Mouse (Mus musculus) heart, postnatal 25 days (tissue): Measurements from ENCODE around the gene BC030867. TPM values are rescaled to one million over a fixed set of nuclear protein-coding genes. Genes with fewer than 3 reads are reported as not detected.
A peak's percentile ranks its signal among the peaks of the same experiment; 100 is the strongest.

ENCODE experiments used
- DNase-seq: peaks from one replicate; pipeline ENCODE4 v3.0.0; 2022; ENCODE audit warnings: low spot score
- intact Hi-C: fragments of 180-260 bp; cut with DNase I; formaldehyde crosslinking; loops from one replicate; pipeline ENCODE4 v1.15.1; 2025
- microRNA-seq: library from miRNA; unstranded; fragments of <30 nt; microRNA quantifications from one replicate; pipeline ENCODE4 v1.2.0, GENCODE M21; 2022
- total RNA-seq, 2 experiments: library from RNA; stranded (reverse); gene quantifications; 2 replicates each; pipeline ENCODE4 v1.2.3; 2021

BC030867 gene
- total RNA-seq, 2 experiments from 2014 or later: 0.10 to 0.39 TPM

DNA sequence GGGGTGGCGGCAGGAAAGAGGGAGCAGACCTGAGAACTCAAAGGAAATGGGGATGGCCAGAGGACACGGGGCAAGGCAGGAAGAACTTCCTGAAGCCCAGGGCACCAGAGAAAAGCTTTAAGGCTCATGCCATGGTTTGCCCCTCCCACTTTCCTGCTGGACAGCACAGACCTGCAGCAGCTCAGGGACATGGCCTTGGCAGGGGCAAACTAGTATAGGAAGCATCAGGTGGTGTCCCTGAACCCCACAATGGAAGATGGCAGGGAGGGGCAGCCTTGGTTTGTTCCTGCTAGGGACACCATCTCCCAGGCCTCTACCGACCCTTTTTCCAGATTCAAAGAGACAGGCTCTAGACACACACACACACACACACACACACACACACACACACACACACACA lies 56.7 kb downstream of the BC030867 start:
- DNase-seq: no peak
- intact Hi-C loops: no loop called here

GRCm38 (mm10) chr11:102308104-102308503 lies 59.4 kb downstream of the BC030867 start:
- intact Hi-C loops: loop anchor here (2.0 kb wide), 1 partner anchor 123 kb away; the partner anchor contains the start of gene Grn
- no peak for DNase-seq

- DNase-seq: peak; percentile 94
- intact Hi-C loops: loop anchor here (1.0 to 2.0 kb wide), 2 partner anchors 102 to 122 kb away; partner anchors contain the start of gene Grn
Measured at GRCm38 (mm10) chr11:102308979-102309378, 60.3 kb downstream of the BC030867 start.

DNA sequence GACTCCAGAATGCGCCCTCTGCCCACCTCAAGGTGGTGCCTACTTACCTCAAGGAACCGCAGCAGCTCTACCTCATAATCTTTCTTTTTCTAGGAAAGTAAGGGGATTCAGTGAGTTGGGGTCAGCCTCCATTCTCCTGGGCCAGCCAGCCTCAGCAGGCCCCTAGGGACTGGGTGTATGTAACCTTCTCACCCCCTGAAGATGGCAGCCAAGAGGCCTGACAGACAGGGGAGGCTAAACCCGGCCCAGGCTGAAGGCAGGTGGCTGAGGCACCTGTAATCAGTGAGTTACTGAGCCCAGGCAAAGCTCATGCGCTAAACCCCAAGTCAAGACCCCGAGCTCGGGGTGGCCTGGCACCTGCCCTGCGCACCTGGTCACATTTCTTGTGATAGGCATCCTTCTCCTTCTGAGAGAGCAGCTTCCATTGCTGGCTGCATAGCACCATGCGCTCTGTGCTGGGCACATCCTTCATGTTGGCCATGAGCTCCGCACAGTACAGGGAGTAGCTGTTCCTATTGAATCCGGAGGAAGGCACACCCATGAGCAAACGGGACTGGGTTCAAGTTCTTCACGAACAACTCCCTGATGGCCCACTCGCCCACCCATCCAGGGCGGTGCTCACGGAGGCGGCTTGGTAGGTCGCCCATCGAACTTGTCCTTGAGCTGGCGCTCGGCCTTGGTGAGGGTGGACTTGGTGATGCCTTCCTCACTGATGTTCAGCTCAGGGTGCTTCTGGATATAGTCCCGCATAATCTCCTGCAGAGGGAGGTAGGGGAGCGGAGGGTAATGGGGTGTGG lies 61.3 kb downstream of the BC030867 start:
- intact Hi-C loops: loop anchor here (1.0 to 2.0 kb wide), 2 partner anchors 101 to 121 kb away; partner anchors contain the start of gene Grn

DNA sequence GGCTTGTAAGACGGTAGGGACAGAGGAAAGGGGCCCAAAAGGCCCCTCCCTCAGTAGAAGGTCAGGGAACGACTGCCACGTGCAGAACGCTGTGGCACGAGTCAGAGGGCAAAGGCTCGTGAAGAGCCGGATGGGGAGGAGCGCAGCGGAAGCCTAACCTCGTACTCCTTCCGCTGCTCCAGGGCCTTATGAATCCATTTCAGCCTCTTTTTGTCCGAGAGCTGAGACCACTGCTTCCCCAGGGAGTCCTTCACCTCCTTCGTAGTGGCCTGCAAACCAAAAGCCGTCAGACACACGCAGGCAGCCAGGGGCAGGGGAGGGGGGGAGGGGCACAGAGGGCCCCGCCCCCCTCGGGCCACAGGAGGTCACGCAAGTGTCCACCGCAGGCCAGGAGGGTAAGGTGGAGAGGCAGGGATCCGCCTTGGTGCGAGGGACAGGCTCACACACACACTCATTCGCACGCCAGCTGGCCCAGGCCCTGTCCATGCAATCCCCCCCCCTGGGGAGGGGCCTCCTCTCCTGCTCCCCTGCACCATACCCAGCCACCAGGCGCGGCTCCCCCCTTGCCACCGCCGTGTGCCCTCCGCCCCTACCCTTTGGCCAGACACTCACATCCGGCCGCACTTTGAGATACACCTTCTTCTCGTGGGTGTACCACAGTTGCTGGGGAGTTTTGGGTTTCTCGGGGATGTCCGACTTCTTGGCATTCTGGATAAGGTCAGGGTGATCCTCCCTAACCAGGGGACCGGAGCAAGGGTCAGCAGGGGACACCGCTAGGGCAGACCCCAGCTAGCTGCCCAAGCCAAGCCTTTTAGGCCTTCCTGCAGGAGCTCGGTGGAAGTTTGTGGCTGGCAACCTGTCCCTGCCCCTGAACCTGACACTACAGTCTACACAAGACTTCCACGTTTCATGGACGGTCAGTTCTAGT lies 62.4 kb downstream of the BC030867 start:
- intact Hi-C loops: no loop called here
- no peak for DNase-seq

More for the DNA sequence above, 61.3 kb downstream of the BC030867 start:
- DNase-seq: no peak

- no peak for DNase-seq
- intact Hi-C loops: no loop called here
Measured at GRCm38 (mm10) chr11:102311966-102312365, 63.3 kb downstream of the BC030867 start.

GRCm38 (mm10) chr11:102312586-102312985 lies 63.9 kb downstream of the BC030867 start:
- intact Hi-C loops: no loop called here
- no peak for DNase-seq

DNA sequence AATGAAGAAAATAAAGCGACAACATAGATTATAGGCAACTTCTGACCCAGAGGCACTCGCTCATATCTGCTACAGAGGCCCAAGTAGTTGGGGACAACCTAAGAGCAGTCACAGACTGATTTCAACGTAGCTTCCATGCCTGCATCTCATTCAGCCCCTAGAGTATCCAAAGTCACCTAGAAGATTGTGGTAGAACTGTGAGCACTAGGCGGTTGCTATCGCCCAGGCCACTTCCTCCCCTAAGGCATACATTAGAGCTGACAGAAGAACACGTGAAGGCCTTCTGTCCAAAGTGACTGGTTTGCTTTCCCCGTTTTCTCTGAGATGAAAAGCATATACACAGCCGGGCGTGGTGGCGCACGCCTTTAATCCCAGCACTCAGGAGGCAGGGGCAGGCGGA lies 65.6 kb downstream of the BC030867 start:
- intact Hi-C loops: no loop called here
- no peak for DNase-seq

Small RNA genes within 50 kb of the gene (microRNA-seq; reads per million reads assigned to microRNA genes)
- 6.1 reads per million, percentile 17 among the genes with 10 or more reads in this experiment for gene Mir8101

Other genes with a start within 250 kb of the BC030867 start
- gene Mpp3, start 220.4 kb upstream of the BC030867 start, total RNA-seq: 1 to 10 TPM; 1.9 to 2.1 TPM
- 10 to 100 TPM; 50.1 to 62.2 TPM for gene Cd300lg, start 207.4 kb upstream of the BC030867 start, total RNA-seq
- 1 to 10 TPM; 2.3 to 2.7 TPM for gene Mpp2, start 160.4 kb upstream of the BC030867 start, total RNA-seq
- not detected for gene Ppy, start 147.6 kb upstream of the BC030867 start, total RNA-seq
- gene Pyy, start 141.1 kb upstream of the BC030867 start, total RNA-seq: not detected
- not detected for gene Nags, start 103.4 kb upstream of the BC030867 start, total RNA-seq
- 10 to 100 TPM; 14.3 to 17.5 TPM for gene Tmem101, start 92.5 kb upstream of the BC030867 start, total RNA-seq
- 10 to 100 TPM; 46.6 to 51.5 TPM for gene Lsm12, start 63.6 kb upstream of the BC030867 start, total RNA-seq
- 10 to 100 TPM; 40.3 to 41.8 TPM for gene G6pc3, start 59.3 kb upstream of the BC030867 start, total RNA-seq
- gene Hdac5, start 18.7 kb upstream of the BC030867 start, total RNA-seq: 100 to 1,000 TPM; 129 to 136 TPM
- gene Asb16, start 19.9 kb downstream of the BC030867 start, total RNA-seq: under 1 TPM; 0.61 to 0.68 TPM
- 10 to 100 TPM; 20.7 to 23.3 TPM for gene Tmub2, start 36.0 kb downstream of the BC030867 start, total RNA-seq
- 10 to 100 TPM; 21.1 to 21.7 TPM for gene Atxn7l3, start 47.7 kb downstream of the BC030867 start, total RNA-seq
- gene Ubtf, start 70.9 kb downstream of the BC030867 start, total RNA-seq: 10 to 100 TPM; 56.7 to 57.3 TPM
- 1 to 10 TPM; 5.3 to 9.5 TPM for gene Slc4a1, start 117.3 kb downstream of the BC030867 start, total RNA-seq
- not detected for gene Rundc3a, start 144.5 kb downstream of the BC030867 start, total RNA-seq
- 100 to 1,000 TPM; 163 to 175 TPM for gene Slc25a39, start 159.1 kb downstream of the BC030867 start, total RNA-seq
- gene Grn, start 181.4 kb downstream of the BC030867 start, total RNA-seq: 100 to 1,000 TPM; 101 to 104 TPM
- 1 to 10 TPM; 5.8 to 6.5 TPM for gene Fam171a2, start 198.8 kb downstream of the BC030867 start, total RNA-seq
- gene Itga2b, start 221.2 kb downstream of the BC030867 start, total RNA-seq: 1 to 10 TPM; 3.5 to 4.5 TPM